ENCODE assay signal across 20 mouse cellular contexts in the genomic region with DNA sequence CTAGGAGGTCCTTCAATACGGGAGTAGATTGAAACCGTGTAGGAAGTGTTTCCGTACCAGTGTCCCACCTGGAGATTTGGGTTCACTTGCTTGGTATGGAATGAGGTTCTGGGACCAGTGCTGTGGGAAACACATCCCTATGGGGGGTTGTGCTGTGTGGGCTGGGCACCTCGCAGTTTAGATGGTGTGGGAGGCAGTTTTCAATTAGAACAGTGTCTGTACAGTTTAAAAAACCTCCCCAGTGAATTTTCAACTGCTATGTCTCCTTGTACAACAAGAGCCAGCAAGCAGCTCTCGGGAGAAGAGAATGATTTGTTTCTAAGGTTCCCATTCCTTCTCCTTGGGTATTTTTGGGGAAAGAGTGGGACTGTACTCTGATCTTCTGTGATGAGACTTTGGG.
A peak's percentile ranks its signal among the peaks of the same experiment; 100 is the strongest.
DNase-seq lines count a peak whose midpoint lies in the region; ATAC-seq and TF ChIP-seq lines count a peak whose summit lies in the region.
"Had no signal": no experiment of that assay in that cellular context is flagged by ENCODE, and none has a peak within 500 bp of the region (broad histone marks: within the 10 kb centered on the region; RNA-seq: fewer than 3 reads in every experiment).

No protein-coding gene starts in this region.

- TF ChIP-seq CTCF in left cerebral cortex, adult 2 months (IDR thresholded peaks at IDR 0.05): no peak

- intact Hi-C loops in left cerebral cortex, adult 2 months (cut with DNase I): no loop called here
- intact Hi-C loops in left cerebral cortex, postnatal 10 days (cut with DNase I): no loop called here
- intact Hi-C loops in left cerebral cortex, postnatal 36 days (cut with DNase I): no loop called here

- H3K27ac ChIP-seq in left cerebral cortex, adult 2 months: peak overlapping the region; percentile 28; the same call in 1 of the 2 replicates
- H3K27ac ChIP-seq: embryonic facial prominence, embryonic 13.5 days; forebrain, embryonic 12.5 days; heart, adult 2 months; hindbrain, embryonic 10.5 days; hindbrain, embryonic 14.5 days had no signal

- peak; percentile 4 to 34 for DNase-seq in frontal cortex, adult 2 months (ENCODE audit: extremely low spot score in 1 of 2, low spot score in 1 of 2)
- DNase-seq in layer of hippocampus, adult 18-20 months (ENCODE audit: low spot score in 2 of 2): peak; percentile 28 to 56
- DNase-seq in layer of hippocampus, adult 9-11 months: no peak
- DNase-seq in left cerebral cortex, adult 2 months (ENCODE audit: extremely low spot score in 1 of 2, low spot score in 2 of 2): peak in 1 of 2 experiments; percentile 9
- no peak for DNase-seq in left cerebral cortex, postnatal 10 days (ENCODE audit: extremely low spot score in 1 of 2, low spot score in 2 of 2)
- DNase-seq in left cerebral cortex, postnatal 36 days (ENCODE audit: low spot score in 2 of 2): peak; percentile 12 to 15
- no peak for DNase-seq in adrenal gland, postnatal 10 days
- DNase-seq: adrenal gland, postnatal 14 days; B cell, adult 2 months; cerebellum, adult 18-20 months; cerebellum, adult 9-11 months; cerebellum, postnatal 36 days; gastrocnemius, postnatal 10 days; heart, adult 2 months had no signal

- H3K4me3 ChIP-seq in left cerebral cortex, adult 2 months: no peak overlapping the region
- H3K4me3 ChIP-seq: embryonic facial prominence, embryonic 13.5 days; forebrain, embryonic 12.5 days; heart, adult 2 months; hindbrain, embryonic 10.5 days had no signal

- ATAC-seq in frontal cortex, adult (ENCODE audit: low TSS enrichment): no peak; the same call in none of the 2 replicates
- ATAC-seq: forebrain, embryonic 16.5 days had no signal

Comparison
In these comparisons a context has a peak if more than half of its experiments do, and no peak if none do; other contexts are left out.
1. DNase-seq: peak in frontal cortex, adult 2 months (2 of 2), layer of hippocampus, adult 18-20 months (2 of 2) and left cerebral cortex, postnatal 36 days (2 of 2); none in layer of hippocampus, adult 9-11 months (single experiment), left cerebral cortex, postnatal 10 days (0 of 2) and adrenal gland, postnatal 10 days (single experiment).